Mouse (Mus musculus): Measurements from ENCODE around the gene Ifrd2. TPM values are rescaled to one million over a fixed set of nuclear protein-coding genes. Genes with fewer than 3 reads are reported as not detected.

Ifrd2 gene
- polyA plus RNA-seq, 1 experiment = 71.2 TPM

DNA sequence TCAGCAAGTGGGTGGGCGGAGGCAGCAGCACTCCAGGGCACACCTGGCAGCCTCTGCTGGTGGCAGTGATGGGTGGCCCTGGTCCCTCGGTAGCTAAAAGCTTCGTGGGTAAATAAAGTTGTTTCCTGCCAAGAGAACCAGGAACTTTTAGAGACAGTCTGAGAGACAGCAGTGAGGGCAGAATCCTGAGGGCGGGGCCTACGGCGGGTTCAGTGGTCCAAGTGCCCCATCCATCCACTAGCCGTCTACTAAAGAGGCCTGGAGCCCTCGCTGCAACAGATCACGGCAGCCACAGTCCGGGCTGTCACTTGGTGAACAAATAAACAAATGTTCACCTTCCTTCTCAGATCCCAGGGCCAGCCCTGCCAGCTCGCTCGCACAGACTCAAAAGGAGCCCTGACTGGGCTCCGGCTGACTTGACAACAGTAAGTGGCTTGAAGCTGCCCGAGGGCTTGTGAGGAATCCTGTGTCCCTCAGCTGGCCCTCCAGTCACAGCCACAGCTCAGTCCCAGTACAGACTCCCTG, 42.5 kb downstream of the Ifrd2 start:
- Histone ChIP-seq H3K36me3 (ENCODE audit: control insufficient read depth, insufficient read depth, low read length) (peaks cover 14% of the 10 kb centered on the region), H3K27me3 (ENCODE audit: control insufficient read depth, insufficient read depth, low read length) (no peaks in the 10 kb centered on the region), H3K4me3 (ENCODE audit: extremely low read depth, insufficient read depth, insufficient read length) (no peak overlapping the region; the same call in 1 of the 2 replicates), H3K4me1 (ENCODE audit: control insufficient read depth, insufficient read depth, insufficient read length) (peaks cover 74% of the 10 kb centered on the region; the same call in 1 of the 2 replicates), H3K27ac (ENCODE audit: insufficient read depth, low read length) (peak overlapping the region; percentile 95)
- no peak for DNase-seq (ENCODE audit: low read depth in 1 of 2, low spot score in 2 of 2)
- TF ChIP-seq CTCF (IDR thresholded peaks at IDR 0.05; ENCODE audit: extremely low read depth, insufficient read depth, insufficient read length, insufficient replicate concordance) (no peak), POLR2A (IDR thresholded peaks at IDR 0.05; ENCODE audit: low read depth, low read length) (no peak)
- WGBS = 40% methylated on average over 14 of the region's 14 CpGs

DNA sequence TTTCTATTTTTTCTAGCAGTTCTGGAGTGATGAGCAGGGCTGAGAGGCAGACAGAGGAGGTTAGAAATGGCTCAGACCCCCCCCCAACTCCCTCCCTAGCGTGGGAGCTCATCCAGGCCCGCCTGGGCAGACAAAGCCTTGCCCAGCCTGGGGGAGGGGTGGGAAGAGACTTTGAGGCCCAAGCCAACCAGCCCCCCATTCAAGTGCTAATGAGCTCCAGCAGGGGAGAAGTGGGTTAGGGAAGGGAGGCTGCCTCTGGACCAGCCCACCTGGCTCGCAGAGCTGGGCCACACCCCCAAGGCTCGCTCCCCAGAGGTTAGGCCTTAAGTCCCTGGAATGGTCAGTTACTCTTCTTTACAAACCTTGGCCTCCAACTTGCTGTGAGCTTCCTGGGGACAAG, 43.1 kb downstream of the Ifrd2 start:
- peaks cover 68% of the 10 kb centered on the region; the same call in 1 of the 2 replicates for H3K4me1 ChIP-seq (ENCODE audit: control insufficient read depth, insufficient read depth, insufficient read length)
- no peak for TF ChIP-seq CTCF (IDR thresholded peaks at IDR 0.05; ENCODE audit: extremely low read depth, insufficient read depth, insufficient read length, insufficient replicate concordance)
- TF ChIP-seq POLR2A (IDR thresholded peaks at IDR 0.05; ENCODE audit: low read depth, low read length) = no peak

DNA sequence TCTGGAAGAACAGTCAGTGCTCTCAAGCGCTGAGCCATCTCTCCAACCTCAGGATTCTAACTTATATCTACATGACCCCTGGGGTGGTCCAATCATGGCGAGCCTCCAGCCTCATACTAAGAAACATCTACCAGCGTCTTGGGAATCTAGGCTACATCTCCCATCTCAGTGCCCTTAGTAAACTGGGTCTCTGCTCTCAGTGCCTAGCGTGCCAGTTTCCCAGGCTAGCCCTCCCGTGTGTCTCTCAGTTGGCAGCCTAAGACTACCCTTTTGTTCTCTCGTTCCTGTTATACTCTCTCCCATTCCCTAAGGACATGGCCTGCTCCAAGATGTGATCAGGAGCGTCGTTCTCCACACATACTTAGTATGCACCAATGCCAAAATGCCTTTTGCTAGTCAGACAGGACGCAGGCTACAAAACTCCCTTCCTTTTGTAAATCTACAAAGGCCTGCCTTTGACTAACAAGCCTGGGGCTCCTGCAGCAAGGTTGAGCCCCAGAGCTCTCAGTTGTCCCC, 43.9 kb downstream of the Ifrd2 start:
- Histone ChIP-seq H3K36me3 (ENCODE audit: control insufficient read depth, insufficient read depth, low read length) (peaks cover 12% of the 10 kb centered on the region), H3K27me3 (ENCODE audit: control insufficient read depth, insufficient read depth, low read length) (no peaks in the 10 kb centered on the region), H3K27ac (ENCODE audit: insufficient read depth, low read length) (peak overlapping the region; percentile 96), H3K4me3 (ENCODE audit: extremely low read depth, insufficient read depth, insufficient read length) (no peak overlapping the region), H3K4me1 (ENCODE audit: control insufficient read depth, insufficient read depth, insufficient read length) (peaks cover 64% of the 10 kb centered on the region; the same call in 1 of the 2 replicates)
- 86% methylated on average over 9 of the region's 9 CpGs for WGBS
- DNase-seq (ENCODE audit: low read depth in 1 of 2, low spot score in 2 of 2) = no peak
- no peak for TF ChIP-seq CTCF (IDR thresholded peaks at IDR 0.05; ENCODE audit: extremely low read depth, insufficient read depth, insufficient read length, insufficient replicate concordance)
- no peak for TF ChIP-seq POLR2A (IDR thresholded peaks at IDR 0.05; ENCODE audit: low read depth, low read length)

More for the DNA sequence above, 43.1 kb downstream of the Ifrd2 start:
- peak overlapping the region; percentile 95 for H3K27ac ChIP-seq (ENCODE audit: insufficient read depth, low read length)
- H3K27me3 ChIP-seq (ENCODE audit: control insufficient read depth, insufficient read depth, low read length) = no peaks in the 10 kb centered on the region
- 53% methylated on average over 4 of the region's 4 CpGs for WGBS
- DNase-seq (ENCODE audit: low read depth in 1 of 2, low spot score in 2 of 2) = no peak
- no peak overlapping the region for H3K4me3 ChIP-seq (ENCODE audit: extremely low read depth, insufficient read depth, insufficient read length)
- H3K36me3 ChIP-seq (ENCODE audit: control insufficient read depth, insufficient read depth, low read length) = peaks cover 12% of the 10 kb centered on the region

DNA sequence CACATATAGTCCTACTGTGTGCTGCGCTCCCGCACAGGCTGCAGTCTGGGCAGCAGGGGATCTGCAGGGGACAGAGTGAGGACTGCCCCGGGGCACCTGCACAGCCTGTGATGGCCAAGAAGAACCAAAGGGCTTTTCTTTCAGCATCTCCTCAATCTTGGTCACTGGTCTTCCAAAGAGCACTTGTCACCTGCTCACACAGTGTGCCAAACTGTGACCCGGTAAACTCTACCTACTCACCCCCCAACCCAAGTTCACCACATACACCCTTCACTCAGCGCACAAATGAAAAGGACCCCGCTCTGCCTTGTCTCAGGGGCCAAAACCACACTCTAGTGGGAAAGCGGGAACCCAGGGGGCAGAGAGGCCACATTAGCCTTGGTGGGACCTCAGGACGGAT, 44.4 kb downstream of the Ifrd2 start:
- H3K27ac ChIP-seq (ENCODE audit: insufficient read depth, low read length) = peak overlapping the region; percentile 96
- WGBS = 87% methylated on average over 8 of the region's 8 CpGs
- DNase-seq (ENCODE audit: low read depth in 1 of 2, low spot score in 2 of 2) = no peak
- H3K27me3 ChIP-seq (ENCODE audit: control insufficient read depth, insufficient read depth, low read length) = no peaks in the 10 kb centered on the region
- no peak overlapping the region for H3K4me3 ChIP-seq (ENCODE audit: extremely low read depth, insufficient read depth, insufficient read length)
- H3K4me1 ChIP-seq (ENCODE audit: control insufficient read depth, insufficient read depth, insufficient read length) = peaks cover 60% of the 10 kb centered on the region; the same call in 1 of the 2 replicates
- peaks cover 12% of the 10 kb centered on the region for H3K36me3 ChIP-seq (ENCODE audit: control insufficient read depth, insufficient read depth, low read length)
- no peak for TF ChIP-seq POLR2A (IDR thresholded peaks at IDR 0.05; ENCODE audit: low read depth, low read length)

- Histone ChIP-seq H3K27ac (ENCODE audit: insufficient read depth, low read length) (peak overlapping the region; percentile 96), H3K4me1 (ENCODE audit: control insufficient read depth, insufficient read depth, insufficient read length) (peaks cover 54% of the 10 kb centered on the region; the same call in 1 of the 2 replicates), H3K4me3 (ENCODE audit: extremely low read depth, insufficient read depth, insufficient read length) (peak overlapping the region; percentile 99), H3K36me3 (ENCODE audit: control insufficient read depth, insufficient read depth, low read length) (peaks cover 12% of the 10 kb centered on the region), H3K27me3 (ENCODE audit: control insufficient read depth, insufficient read depth, low read length) (no peaks in the 10 kb centered on the region)
- WGBS = 54% methylated on average over 6 of the region's 6 CpGs
- no peak for TF ChIP-seq POLR2A (IDR thresholded peaks at IDR 0.05; ENCODE audit: low read depth, low read length)
- no peak for TF ChIP-seq CTCF (IDR thresholded peaks at IDR 0.05; ENCODE audit: extremely low read depth, insufficient read depth, insufficient read length, insufficient replicate concordance)
- DNase-seq (ENCODE audit: low read depth in 1 of 2, low spot score in 2 of 2) = no peak
These were observed 45.0 kb downstream of the Ifrd2 start for GRCm38 (mm10) chr9:107632478-107632877.

DNA sequence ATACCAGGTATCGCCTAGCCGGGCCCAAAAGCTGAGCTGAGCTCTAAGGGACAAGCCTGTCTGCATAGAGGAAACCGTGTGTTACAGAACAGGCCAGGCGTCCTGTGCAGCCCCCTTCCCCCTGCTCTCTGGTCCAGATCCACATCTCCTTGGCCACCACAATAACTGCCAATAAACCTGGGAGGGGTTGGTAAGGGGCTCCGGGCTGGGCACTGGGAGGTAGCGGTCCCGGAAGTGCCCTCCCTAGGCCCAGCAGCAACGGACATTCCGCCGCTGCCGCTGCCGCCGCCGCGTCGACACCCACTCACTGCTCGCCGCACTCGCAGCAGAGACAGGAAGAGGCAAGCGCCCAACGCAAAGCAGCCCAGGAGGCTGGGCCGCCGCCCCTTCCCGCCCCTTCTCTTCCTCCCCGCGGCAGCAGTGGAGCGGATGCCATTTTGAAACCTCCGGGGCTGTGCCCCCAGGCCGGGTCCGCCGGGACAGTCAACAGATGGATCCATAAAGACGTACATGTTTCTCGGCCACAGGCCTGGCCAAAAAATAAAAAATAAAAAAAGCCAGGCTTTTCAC, 45.7 kb downstream of the Ifrd2 start:
- Histone ChIP-seq H3K36me3 (ENCODE audit: control insufficient read depth, insufficient read depth, low read length) (peaks cover 7% of the 10 kb centered on the region; the same call in 1 of the 2 replicates), H3K4me1 (ENCODE audit: control insufficient read depth, insufficient read depth, insufficient read length) (peaks cover 47% of the 10 kb centered on the region; the same call in 1 of the 2 replicates), H3K27ac (ENCODE audit: insufficient read depth, low read length) (peak overlapping the region; percentile 96), H3K27me3 (ENCODE audit: control insufficient read depth, insufficient read depth, low read length) (no peaks in the 10 kb centered on the region), H3K4me3 (ENCODE audit: extremely low read depth, insufficient read depth, insufficient read length) (peak overlapping the region; percentile 99)
- no peak for TF ChIP-seq CTCF (IDR thresholded peaks at IDR 0.05; ENCODE audit: extremely low read depth, insufficient read depth, insufficient read length, insufficient replicate concordance)
- peak; percentile 58 for TF ChIP-seq POLR2A (IDR thresholded peaks at IDR 0.05; ENCODE audit: low read depth, low read length)
- WGBS = under 1% methylated on average over 33 of the region's 33 CpGs
- peak; percentile 65 to 87 for DNase-seq (ENCODE audit: low read depth in 1 of 2, low spot score in 2 of 2)
